Mouse (Mus musculus) neural tube, embryonic 13.5 days (tissue): ENCODE measurements around the gene Gngt2. TPM values are rescaled to one million over a fixed set of nuclear protein-coding genes. Genes with fewer than 3 reads are reported as not detected.

Experiments
- ATAC-seq: fragments of 200-750 bp; cut with Nextera tagmentation; 2 replicates; pipeline ENCODE4 v1.8.0; 2017; ENCODE audit warnings: low read depth, mild to moderate bottlenecking, moderate TSS enrichment, moderate library complexity
- H3K27ac ChIP-seq: fragments of 300-500 bp; sonication (generic); replicated peaks from 2 replicates; pipeline ENCODE4 v1.5.1; 2015; ENCODE audit warnings: moderate library complexity, mild to moderate bottlenecking, inconsistent platforms
- H3K27me3 ChIP-seq: fragments of 300-500 bp; sonication (generic); 2 replicates; pipeline ENCODE4 v1.6.1; 2015; ENCODE audit warnings: mild to moderate bottlenecking, inconsistent platforms
- H3K36me3 ChIP-seq: fragments of 300-500 bp; sonication (generic); 2 replicates; pipeline ENCODE4 v1.6.1; 2015; ENCODE audit warnings: mild to moderate bottlenecking, inconsistent platforms
- H3K4me1 ChIP-seq: fragments of 300-500 bp; sonication (generic); replicated peaks from 2 replicates; pipeline ENCODE4 v1.6.1; 2015; ENCODE audit warnings: inconsistent platforms
- H3K4me2 ChIP-seq: fragments of 300-500 bp; sonication (generic); 2 replicates; pipeline ENCODE4 v1.6.1; 2015; ENCODE audit warnings: inconsistent platforms, mild to moderate bottlenecking, moderate library complexity
- H3K4me3 ChIP-seq: fragments of 300-500 bp; sonication (generic); 2 replicates; pipeline ENCODE4 v1.5.1; 2015; ENCODE audit warnings: mild to moderate bottlenecking, inconsistent platforms
- H3K9ac ChIP-seq: fragments of 300-500 bp; sonication (generic); 2 replicates; pipeline ENCODE4 v1.6.1; 2015; ENCODE audit warnings: moderate library complexity, mild to moderate bottlenecking, inconsistent platforms
- H3K9me3 ChIP-seq: fragments of 300-500 bp; sonication (generic); 2 replicates; pipeline ENCODE4 v1.6.1; 2016; ENCODE audit warnings: inconsistent platforms
- WGBS: fragments of 180-500 bp; shearing (Covaris S2); methylation state at CpG from one replicate; pipeline ENCODE4 v1.1.7; 2015; 5-methylcytosine and 5-hydroxymethylcytosine counted together
- polyA plus RNA-seq: library from polyadenylated mRNA; unstranded; fragments of >200 nt; fragmentation: Nextera tagmentation; extraction: Ambion mirVana; gene quantifications from 2 replicates; pipeline ENCODE4 v1.2.1, GENCODE M21; 2015

Gngt2 gene
- polyA plus RNA-seq, 1 experiment from 2014 or later = 4.6 TPM

DNA sequence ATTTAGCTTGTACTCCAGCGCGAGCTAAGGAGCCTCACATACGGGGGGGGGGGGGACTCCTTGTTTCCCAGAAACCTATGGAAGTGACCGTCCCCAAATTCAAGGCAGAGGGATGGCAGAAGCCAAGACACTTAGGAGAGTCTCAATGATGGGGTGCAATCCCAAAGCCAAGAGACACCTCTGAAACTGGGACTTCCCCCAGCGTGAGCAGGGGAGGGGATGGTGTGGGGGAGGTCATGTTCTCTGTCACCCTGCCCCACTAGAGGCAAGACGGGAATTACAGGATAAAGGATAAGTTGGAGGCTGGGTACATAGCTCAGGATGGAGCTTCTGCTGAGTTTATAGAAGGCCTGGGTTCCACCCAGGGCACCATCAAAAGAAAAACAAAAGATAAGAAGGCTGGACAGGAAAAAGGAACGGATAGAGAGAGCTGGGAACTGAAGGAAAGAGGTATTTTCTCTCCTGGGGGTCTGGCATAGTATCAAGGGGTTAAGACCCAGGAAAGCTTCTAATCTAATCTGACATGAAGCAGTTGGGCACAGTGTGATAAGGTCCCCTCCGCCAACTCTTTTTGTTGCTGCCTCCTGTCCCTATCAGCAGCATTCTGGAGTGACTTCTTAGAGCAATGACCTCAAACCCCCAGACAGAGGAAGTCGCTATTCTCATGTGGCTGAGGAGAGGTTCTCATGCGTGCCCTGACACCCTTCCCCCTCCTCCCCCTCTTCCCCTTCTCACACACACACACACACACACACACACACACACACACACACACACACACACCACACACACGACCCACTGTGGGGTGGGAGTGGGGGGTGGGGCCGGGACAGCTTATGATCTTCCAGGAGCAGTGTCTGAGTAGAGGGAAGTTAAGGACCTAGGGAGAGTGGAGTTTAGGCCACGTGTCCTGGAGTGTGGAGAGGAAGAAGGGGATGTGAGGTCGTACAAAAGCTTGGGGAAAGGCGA is 2.0 kb upstream of the Gngt2 start:
- ATAC-seq = no peak
- Histone ChIP-seq H3K4me2 (no peak overlapping the region), H3K36me3 (no peaks in the 10 kb centered on the region), H3K9ac (no peak overlapping the region), H3K27me3 (peaks cover 89% of the 10 kb centered on the region), H3K4me1 (peaks cover 46% of the 10 kb centered on the region), H3K4me3 (no peak overlapping the region), H3K27ac (no peak overlapping the region), H3K9me3 (no peaks in the 10 kb centered on the region)
- WGBS = 22% methylated on average over 15 of the region's 15 CpGs

GRCm38 (mm10) chr11:95835832-95836231 is 1.2 kb upstream of the Gngt2 start:
- WGBS = 42% methylated on average over 6 of the region's 6 CpGs
- ATAC-seq = no peak
- Histone ChIP-seq H3K4me2 (no peak overlapping the region), H3K36me3 (no peaks in the 10 kb centered on the region), H3K27ac (no peak overlapping the region), H3K27me3 (peaks cover 88% of the 10 kb centered on the region), H3K9ac (no peak overlapping the region), H3K9me3 (no peaks in the 10 kb centered on the region), H3K4me3 (no peak overlapping the region), H3K4me1 (peaks cover 38% of the 10 kb centered on the region)

- no peak overlapping the region for H3K9ac ChIP-seq
- ATAC-seq = no peak
- WGBS = 58% methylated on average over 6 of the region's 6 CpGs
- H3K4me3 ChIP-seq = no peak overlapping the region
- no peak overlapping the region for H3K4me2 ChIP-seq
- no peaks in the 10 kb centered on the region for H3K36me3 ChIP-seq
- H3K27ac ChIP-seq = no peak overlapping the region
- peaks cover 88% of the 10 kb centered on the region for H3K27me3 ChIP-seq
- H3K9me3 ChIP-seq = no peaks in the 10 kb centered on the region
- peaks cover 31% of the 10 kb centered on the region for H3K4me1 ChIP-seq
Measured at GRCm38 (mm10) chr11:95836433-95836832, 583 bp upstream of the Gngt2 start.

GRCm38 (mm10) chr11:95838598-95838997 is 1.6 kb downstream of the Gngt2 start:
- no peak overlapping the region for H3K9ac ChIP-seq
- no peak overlapping the region for H3K4me2 ChIP-seq
- ATAC-seq = no peak
- no peaks in the 10 kb centered on the region for H3K36me3 ChIP-seq
- H3K27ac ChIP-seq = no peak overlapping the region
- H3K4me3 ChIP-seq = no peak overlapping the region
- H3K4me1 ChIP-seq = peaks cover 29% of the 10 kb centered on the region
- H3K9me3 ChIP-seq = no peaks in the 10 kb centered on the region
- 72% methylated on average over 4 of the region's 4 CpGs for WGBS
- H3K27me3 ChIP-seq = peaks cover 75% of the 10 kb centered on the region

- WGBS = 72% methylated on average over 8 of the region's 8 CpGs
- Histone ChIP-seq H3K4me1 (peaks cover 23% of the 10 kb centered on the region), H3K9me3 (no peaks in the 10 kb centered on the region), H3K36me3 (no peaks in the 10 kb centered on the region), H3K4me2 (no peak overlapping the region), H3K4me3 (no peak overlapping the region), H3K27me3 (peaks cover 69% of the 10 kb centered on the region), H3K9ac (no peak overlapping the region), H3K27ac (no peak overlapping the region)
- ATAC-seq = no peak
Measured at GRCm38 (mm10) chr11:95838999-95839868, 2.2 kb downstream of the Gngt2 start.

DNA sequence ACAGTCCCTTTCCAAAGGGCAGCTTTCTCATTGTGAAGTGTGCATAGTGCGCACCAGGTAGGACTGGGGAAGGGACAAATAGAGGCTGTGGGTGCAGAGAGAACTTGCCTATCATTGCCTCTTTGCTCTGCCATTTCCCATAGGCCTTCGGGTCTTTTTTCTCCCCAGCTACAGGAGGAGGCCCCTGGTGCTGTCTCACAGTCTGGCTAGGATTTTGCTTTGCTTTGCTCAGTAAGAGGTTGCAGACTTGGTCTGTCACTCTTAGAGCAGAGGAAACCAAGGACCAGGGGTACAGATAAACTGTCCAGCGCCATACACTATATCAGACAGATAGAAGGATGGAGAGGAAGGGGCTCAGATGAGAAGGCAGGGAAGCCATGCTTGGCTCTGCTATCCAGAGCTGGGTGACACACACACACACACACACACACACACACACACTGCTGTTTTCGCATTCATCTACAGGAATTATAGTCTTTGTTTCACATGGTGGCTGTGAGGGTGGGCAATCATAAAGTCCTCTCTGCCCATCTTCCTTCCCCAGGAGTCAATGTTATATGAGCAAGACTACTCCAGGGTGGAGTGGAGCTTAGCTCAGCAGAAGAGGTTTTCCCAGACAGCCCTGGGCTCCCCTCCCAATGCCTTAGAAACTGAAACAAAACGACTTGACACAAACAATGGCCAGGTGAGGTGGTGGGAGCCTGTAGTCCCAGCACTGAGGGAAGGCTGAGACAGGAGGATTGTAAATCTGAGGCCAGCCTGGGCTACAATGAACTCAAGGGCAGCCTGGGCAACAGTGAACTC is 3.9 kb downstream of the Gngt2 start:
- H3K9ac ChIP-seq = no peak overlapping the region; the same call in 1 of the 2 replicates
- no peak overlapping the region for H3K27ac ChIP-seq
- 0 out of 2 replicates have a peak overlapping the region, but pooled peaks have one; percentile 6 for H3K4me3 ChIP-seq
- H3K9me3 ChIP-seq = no peaks in the 10 kb centered on the region
- 72% methylated on average over 5 of the region's 5 CpGs for WGBS
- no peak for ATAC-seq
- peaks cover 52% of the 10 kb centered on the region for H3K27me3 ChIP-seq
- no peaks in the 10 kb centered on the region for H3K36me3 ChIP-seq
- peak overlapping the region; percentile 19; the same call in 1 of the 2 replicates for H3K4me2 ChIP-seq
- H3K4me1 ChIP-seq = peaks cover 18% of the 10 kb centered on the region

- peaks cover 15% of the 10 kb centered on the region for H3K4me1 ChIP-seq
- ATAC-seq = no peak
- H3K9ac ChIP-seq = no peak overlapping the region; the same call in 1 of the 2 replicates
- peak overlapping the region; percentile 6; the same call in 1 of the 2 replicates for H3K4me3 ChIP-seq
- H3K27me3 ChIP-seq = peaks cover 46% of the 10 kb centered on the region
- H3K4me2 ChIP-seq = peak overlapping the region; percentile 19; the same call in 1 of the 2 replicates
- no peaks in the 10 kb centered on the region for H3K36me3 ChIP-seq
- H3K27ac ChIP-seq = no peak overlapping the region
- no peaks in the 10 kb centered on the region for H3K9me3 ChIP-seq
- 67% methylated on average over 10 of the region's 10 CpGs for WGBS
Measured at GRCm38 (mm10) chr11:95841498-95841830, 4.4 kb downstream of the Gngt2 start.

DNA sequence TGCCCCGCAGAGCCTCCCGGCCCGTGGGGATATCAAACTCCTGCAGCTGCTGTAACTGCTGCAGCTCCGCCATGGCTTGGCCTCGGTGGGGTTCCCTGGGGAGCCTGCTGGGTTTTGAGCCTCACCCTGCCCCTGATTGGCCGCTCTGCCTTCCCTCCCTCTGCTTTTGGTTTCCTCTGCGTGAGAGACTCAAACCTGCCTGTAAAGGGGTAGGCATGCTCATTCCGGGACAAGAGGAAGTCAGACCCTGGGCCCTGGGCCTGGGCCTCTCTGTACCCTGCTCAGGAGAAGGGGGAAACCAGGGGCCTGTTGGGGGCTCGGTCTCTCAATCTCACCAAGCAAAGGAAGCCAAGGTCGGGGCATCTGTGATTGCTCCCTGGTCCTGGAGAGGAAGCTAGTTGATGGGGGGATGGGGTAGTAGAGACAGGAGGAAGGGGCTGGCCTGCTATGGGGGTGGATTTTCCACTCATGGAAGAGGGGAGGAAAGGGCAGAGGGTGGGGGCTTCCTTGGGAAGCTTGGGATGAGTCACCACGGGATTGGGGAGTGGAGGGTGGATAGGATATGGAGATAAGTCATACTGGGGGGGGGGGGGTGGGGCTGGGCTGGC is 5.2 kb downstream of the Gngt2 start, which contains the start of gene Abi3:
Gene Abi3, minus strand, starts transcription at position 403 of the 608 bp plus-strand sequence.
- Histone ChIP-seq H3K4me2 (peak within 1 kb of the TSS; percentile 19), H3K4me3 (peak within 1 kb of the TSS; percentile 6; the same call in 1 of the 2 replicates)
- WGBS = 12% methylated on average over 11 of the region's 11 CpGs

DNA sequence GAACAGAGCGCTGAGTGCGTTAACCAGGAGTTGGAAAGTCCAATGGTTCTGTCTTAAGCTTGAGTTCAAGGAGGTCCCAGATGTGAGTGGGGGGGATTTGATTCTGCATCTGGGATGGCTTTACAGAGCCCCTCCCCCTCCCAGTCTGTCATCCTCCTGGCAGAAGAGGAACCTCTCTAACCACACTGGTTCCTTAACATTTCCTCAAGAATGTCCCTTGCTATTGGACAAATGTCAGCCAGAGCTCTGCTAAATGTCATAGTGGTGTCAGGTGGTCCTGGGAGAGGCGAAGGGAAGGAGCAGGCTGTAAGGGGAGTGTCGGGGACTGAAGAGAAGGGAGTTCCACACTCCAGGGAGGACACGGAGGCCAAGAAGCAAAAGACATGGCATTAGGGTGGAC is 5.9 kb downstream of the Gngt2 start:
- Histone ChIP-seq H3K36me3 (no peaks in the 10 kb centered on the region), H3K4me2 (no peak overlapping the region), H3K4me3 (no peak overlapping the region), H3K4me1 (peaks cover 6% of the 10 kb centered on the region; the same call in 1 of the 2 replicates), H3K9me3 (no peaks in the 10 kb centered on the region), H3K27me3 (peaks cover 32% of the 10 kb centered on the region), H3K27ac (no peak overlapping the region), H3K9ac (no peak overlapping the region)
- no peak for ATAC-seq
- WGBS = 69% methylated on average over 5 of the region's 5 CpGs

More for the DNA sequence above, 5.2 kb downstream of the Gngt2 start, which contains the start of gene Abi3:
- peak; percentile 27; the same call in 1 of the 2 replicates for ATAC-seq
- H3K36me3 ChIP-seq = no peaks in the 10 kb centered on the region
- H3K27me3 ChIP-seq = peaks cover 39% of the 10 kb centered on the region
- peak within 1 kb of the TSS; percentile 38; the same call in 1 of the 2 replicates for H3K9ac ChIP-seq
- H3K27ac ChIP-seq = no peak within 1 kb of the TSS
- H3K4me1 ChIP-seq = peaks cover 8% of the 10 kb centered on the region; the same call in 1 of the 2 replicates
- H3K9me3 ChIP-seq = no peaks in the 10 kb centered on the region

DNA sequence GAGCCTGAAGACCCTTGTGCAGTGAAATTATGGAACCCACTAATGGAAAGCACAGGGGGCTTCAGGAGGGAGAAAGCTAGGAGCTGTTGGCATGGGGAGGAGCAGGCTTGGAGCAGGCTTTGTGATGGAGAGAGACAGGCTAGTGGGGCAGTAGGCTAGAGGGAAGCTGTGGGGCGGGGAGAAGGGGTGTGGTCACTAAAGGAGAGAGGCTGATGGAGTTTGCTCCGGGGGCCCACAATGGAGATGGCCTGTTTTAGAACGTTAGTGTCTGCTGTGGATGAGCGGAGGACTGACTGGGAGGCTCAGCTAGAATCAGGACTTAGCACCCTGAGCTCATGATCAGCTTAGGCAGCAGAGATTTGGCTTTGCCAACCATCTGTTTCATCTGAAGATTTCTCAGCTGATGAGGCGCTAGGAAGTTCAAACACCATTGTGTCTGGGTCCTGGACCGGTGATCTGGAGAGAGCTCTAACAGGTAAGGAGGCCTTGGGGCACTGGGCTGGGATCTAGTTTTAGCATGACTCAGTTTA is 6.5 kb downstream of the Gngt2 start:
- H3K36me3 ChIP-seq = no peaks in the 10 kb centered on the region
- no peak overlapping the region for H3K4me3 ChIP-seq
- 52% methylated on average over 6 of the region's 6 CpGs for WGBS
- no peak for ATAC-seq
- H3K27me3 ChIP-seq = peaks cover 27% of the 10 kb centered on the region
- H3K9me3 ChIP-seq = no peaks in the 10 kb centered on the region
- no peak overlapping the region for H3K4me2 ChIP-seq
- H3K9ac ChIP-seq = no peak overlapping the region
- no peak overlapping the region for H3K27ac ChIP-seq
- H3K4me1 ChIP-seq = peaks cover 6% of the 10 kb centered on the region; the same call in 1 of the 2 replicates

- Histone ChIP-seq H3K4me1 (peaks cover 6% of the 10 kb centered on the region; the same call in 1 of the 2 replicates), H3K9ac (no peak overlapping the region), H3K4me2 (no peak overlapping the region), H3K4me3 (no peak overlapping the region), H3K27ac (no peak overlapping the region), H3K27me3 (peaks cover 22% of the 10 kb centered on the region), H3K9me3 (no peaks in the 10 kb centered on the region), H3K36me3 (no peaks in the 10 kb centered on the region)
- ATAC-seq = no peak
- 79% methylated on average over 4 of the region's 4 CpGs for WGBS
Measured at GRCm38 (mm10) chr11:95844935-95845334, 7.9 kb downstream of the Gngt2 start.
